ENCODE assay signal across 17 mouse cellular contexts in the genomic region with DNA sequence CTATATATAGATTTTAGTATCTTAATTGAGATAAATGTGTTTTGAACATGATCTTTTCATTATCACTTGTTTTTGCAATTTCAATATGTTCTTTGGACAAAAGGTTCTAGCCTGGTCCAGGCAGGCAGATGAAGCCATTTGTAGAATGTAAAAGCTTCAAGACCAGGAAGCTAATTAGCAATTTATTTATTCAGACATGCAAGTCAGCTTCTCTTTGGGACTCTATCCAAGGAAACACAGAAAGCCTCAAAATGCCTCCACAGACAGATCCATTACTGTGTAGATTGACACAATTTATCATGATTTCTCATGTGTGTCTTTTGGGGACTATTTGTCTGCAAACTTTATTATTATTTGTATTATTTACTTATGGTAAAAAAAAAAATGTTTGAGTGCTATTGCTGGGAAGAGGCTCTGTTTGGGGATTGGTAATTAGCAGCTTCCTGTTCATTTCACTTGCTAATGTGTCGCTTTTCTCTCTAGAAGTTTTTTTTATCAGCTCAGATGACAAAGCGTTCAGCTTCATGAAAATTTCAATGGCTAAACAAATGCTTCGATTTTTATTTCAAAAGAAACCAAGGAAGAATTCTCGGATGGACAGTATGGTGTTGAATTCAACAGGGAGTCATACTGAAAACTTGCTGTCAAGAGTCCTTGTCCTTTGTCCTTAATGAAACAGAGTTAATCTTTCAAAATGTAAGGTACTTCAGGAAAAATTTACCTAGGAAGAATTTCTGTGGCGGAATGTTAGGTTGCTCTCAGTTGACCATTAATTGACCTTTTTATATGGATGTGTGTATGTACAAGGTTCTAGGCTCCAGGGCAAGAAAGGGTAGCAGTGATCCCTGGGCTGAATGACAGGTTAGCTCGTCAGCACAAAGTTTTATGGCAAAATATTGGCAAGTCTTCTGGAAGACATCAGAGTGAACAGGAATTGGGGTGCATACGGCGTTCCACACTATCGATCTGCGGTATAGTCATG.
DNase-seq lines count a peak whose midpoint lies in the region; ATAC-seq and TF ChIP-seq lines count a peak whose summit lies in the region.
"Had no signal": no experiment of that assay in that cellular context is flagged by ENCODE, and none has a peak within 500 bp of the region (broad histone marks: within the 10 kb centered on the region; RNA-seq: fewer than 3 reads in every experiment).

No protein-coding gene starts in this region.

- no peak overlapping the region for H3K4me3 ChIP-seq in hindbrain, embryonic 12.5 days
- H3K4me3 ChIP-seq in kidney, postnatal 0 days (replicated peaks; ENCODE audit: low read depth, low read length) = no peak overlapping the region
- H3K4me3 ChIP-seq: limb, embryonic 12.5 days had no signal

- no peak for TF ChIP-seq CTCF in kidney, postnatal 0 days (IDR thresholded peaks at IDR 0.05; ENCODE audit: low read depth)

- ATAC-seq in hindbrain, embryonic 12.5 days (ENCODE audit: low FRiP score) = peak; percentile 46; the same call in 1 of the 2 replicates
- no peak; the same call in 1 of the 2 replicates for ATAC-seq in kidney, postnatal 0 days (replicated peaks; ENCODE audit: low FRiP score, low read depth)
- ATAC-seq: CD4-positive, CD25-positive, alpha-beta regulatory T cell, adult 4 months; intestine, embryonic 16.5 days had no signal

- peak; percentile 7 for DNase-seq in layer of hippocampus, adult 9-10 months (ENCODE audit: low spot score)
- no peak for DNase-seq in layer of hippocampus, adult 11-12 months (ENCODE audit: low spot score)
- DNase-seq in brain, embryonic 18.5 days (ENCODE audit: low read depth, low spot score) = peak; percentile 42
- DNase-seq in kidney, postnatal 0 days (ENCODE audit: low spot score) = peak; percentile 17
- no peak for DNase-seq in ovary, postnatal 10 days (ENCODE audit: low spot score)
- no peak for DNase-seq in left cerebral cortex, adult 11 months (ENCODE audit: low spot score)
- DNase-seq: adrenal gland, adult 2 months; cerebellum, adult 9-11 months; gastrocnemius, postnatal 25 days; lung, postnatal 10 days; thymus, adult 18-20 months had no signal

- H3K4me1 ChIP-seq in hindbrain, embryonic 12.5 days = no peaks in the 10 kb centered on the region
- H3K4me1 ChIP-seq in kidney, postnatal 0 days (replicated peaks; ENCODE audit: insufficient read depth, low read length) = no peaks in the 10 kb centered on the region
- H3K4me1 ChIP-seq: limb, embryonic 12.5 days had no signal

- H3K27me3 ChIP-seq in hindbrain, embryonic 12.5 days = no peaks in the 10 kb centered on the region
- no peaks in the 10 kb centered on the region for H3K27me3 ChIP-seq in kidney, postnatal 0 days (ENCODE audit: insufficient read depth, low read length)
- H3K27me3 ChIP-seq: limb, embryonic 12.5 days had no signal

- no peaks in the 10 kb centered on the region for H3K36me3 ChIP-seq in hindbrain, embryonic 12.5 days
- no peaks in the 10 kb centered on the region for H3K36me3 ChIP-seq in kidney, postnatal 0 days (ENCODE audit: insufficient read depth, low read length)
- H3K36me3 ChIP-seq: limb, embryonic 12.5 days had no signal

- H3K27ac ChIP-seq in hindbrain, embryonic 12.5 days = no peak overlapping the region
- H3K27ac ChIP-seq in kidney, postnatal 0 days = no peak overlapping the region
- H3K27ac ChIP-seq: limb, embryonic 12.5 days; liver, embryonic 14.5 days had no signal

- no peaks in the 10 kb centered on the region for H3K9me3 ChIP-seq in hindbrain, embryonic 12.5 days (replicated peaks)
- H3K9me3 ChIP-seq in kidney, postnatal 0 days (replicated peaks; ENCODE audit: low read length) = no peaks in the 10 kb centered on the region
- H3K9me3 ChIP-seq: limb, embryonic 12.5 days had no signal

- 77% methylated on average over 10 of the region's 10 CpGs for WGBS in hindbrain, embryonic 12.5 days
- WGBS in kidney, postnatal 0 days = 70% methylated on average over 10 of the region's 10 CpGs

- H3K9ac ChIP-seq in hindbrain, embryonic 12.5 days = no peak overlapping the region
- no peak overlapping the region for H3K9ac ChIP-seq in kidney, postnatal 0 days (ENCODE audit: low read depth, low read length)
- H3K9ac ChIP-seq: limb, embryonic 12.5 days; liver, embryonic 14.5 days had no signal

- H3K4me2 ChIP-seq in hindbrain, embryonic 12.5 days (replicated peaks) = no peak overlapping the region
- H3K4me2 ChIP-seq in kidney, postnatal 0 days (ENCODE audit: low read length) = no peak overlapping the region
- H3K4me2 ChIP-seq: heart, embryonic 11.5 days; limb, embryonic 12.5 days had no signal

Comparison
In these comparisons a context has a peak if more than half of its experiments do, and no peak if none do; other contexts are left out.
1. DNase-seq: peak in layer of hippocampus, adult 9-10 months (single experiment), brain, embryonic 18.5 days (single experiment) and kidney, postnatal 0 days (single experiment); none in layer of hippocampus, adult 11-12 months (single experiment), ovary, postnatal 10 days (single experiment) and left cerebral cortex, adult 11 months (single experiment).